Mouse (Mus musculus) right cerebral cortex, adult 18-20 months (tissue): Measurements from ENCODE around the gene Plin4.
"Not testable (repeated sequence)": the region's sequence is repeated elsewhere in the genome, so short reads cannot be mapped to it uniquely, and the experiment has no call there.

Experiments
- DNase-seq: peaks from one replicate; pipeline ENCODE4 v3.0.0; 2022; ENCODE audit warnings: mixed read lengths

Gene Plin4

GRCm38 (mm10) chr17:56100811-56101210, 8.8 kb downstream of the Plin4 start:
- DNase-seq: no peak

- DNase-seq: no peak
Observed at GRCm38 (mm10) chr17:56098711-56099572, 10.7 kb downstream of the Plin4 start.

- DNase-seq: no peak
Observed at GRCm38 (mm10) chr17:56098180-56098579, 11.4 kb downstream of the Plin4 start.

GRCm38 (mm10) chr17:56096883-56097282, 12.7 kb downstream of the Plin4 start:
- no peak for DNase-seq

GRCm38 (mm10) chr17:56092794-56093193, 16.8 kb downstream of the Plin4 start:
- no peak for DNase-seq

- DNase-seq: no peak
Observed at GRCm38 (mm10) chr17:56092312-56092711, 17.3 kb downstream of the Plin4 start.

GRCm38 (mm10) chr17:56080781-56081585, 28.6 kb downstream of the Plin4 start:
- peak; percentile 67 for DNase-seq

- DNase-seq: no peak
Observed at GRCm38 (mm10) chr17:56079921-56080320, 29.7 kb downstream of the Plin4 start.

GRCm38 (mm10) chr17:56078880-56079795, 30.5 kb downstream of the Plin4 start, which contains the start of gene Hdgfl2:
TSS of gene Hdgfl2 (plus strand) at chr17:56079634.
- peak; percentile 100 for DNase-seq

GRCm38 (mm10) chr17:56078361-56078760, 31.2 kb downstream of the Plin4 start:
- DNase-seq: not testable (repeated sequence)

GRCm38 (mm10) chr17:56077523-56077922, 32.1 kb downstream of the Plin4 start:
- DNase-seq: no peak

- DNase-seq: peak; percentile 99
Observed at GRCm38 (mm10) chr17:56074827-56075208, 34.8 kb downstream of the Plin4 start, which contains the start of gene Ubxn6. TSS of gene Ubxn6 (minus strand) at chr17:56075028.

- peak; percentile 74 for DNase-seq
Observed at GRCm38 (mm10) chr17:56074097-56074826, 35.3 kb downstream of the Plin4 start.

- no peak for DNase-seq
Observed at GRCm38 (mm10) chr17:56072243-56072642, 37.4 kb downstream of the Plin4 start.

GRCm38 (mm10) chr17:56071126-56071525, 38.5 kb downstream of the Plin4 start:
- DNase-seq: no peak

- DNase-seq: no peak
Observed at GRCm38 (mm10) chr17:56069066-56069465, 40.5 kb downstream of the Plin4 start.

GRCm38 (mm10) chr17:56066451-56066850, 43.2 kb downstream of the Plin4 start:
- no peak for DNase-seq

GRCm38 (mm10) chr17:56065715-56066114, 43.9 kb downstream of the Plin4 start:
- not testable (repeated sequence) for DNase-seq

- DNase-seq: no peak
Observed at GRCm38 (mm10) chr17:56062081-56062480, 47.5 kb downstream of the Plin4 start.

GRCm38 (mm10) chr17:56057381-56058120, 52.1 kb downstream of the Plin4 start:
- DNase-seq: no peak
